Comparison of ENCODE assay signal across 10 mouse cellular contexts in the genomic region with DNA sequence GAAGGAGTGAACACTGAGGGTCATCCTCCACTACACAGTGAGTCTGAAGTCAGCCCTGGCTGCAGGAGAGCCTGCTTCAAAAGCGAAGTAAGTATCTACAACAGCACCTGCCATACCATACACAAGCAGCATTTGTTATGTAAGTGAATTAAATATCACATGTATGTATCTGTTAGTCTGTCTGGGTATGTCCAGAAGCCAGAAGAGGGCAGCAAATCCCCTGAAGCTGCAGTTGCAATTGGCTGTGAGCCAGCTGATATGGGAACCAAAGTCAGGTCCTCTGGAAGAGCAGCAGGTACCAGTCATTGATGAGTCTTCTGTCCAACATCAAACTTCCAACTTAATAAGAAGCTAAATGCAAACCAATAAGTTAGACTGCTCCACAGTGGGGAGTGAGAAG.
A peak's percentile ranks its signal among the peaks of the same experiment; 100 is the strongest.
DNase-seq lines count a peak whose midpoint lies in the region; ATAC-seq and TF ChIP-seq lines count a peak whose summit lies in the region.
"Had no signal": no experiment of that assay in that cellular context is flagged by ENCODE, and none has a peak within 500 bp of the region (broad histone marks: within the 10 kb centered on the region; RNA-seq: fewer than 3 reads in every experiment).

No protein-coding gene starts in this region.

- H3K9ac ChIP-seq in heart, adult 2 months (ENCODE audit: low read depth, low read length), result no peak overlapping the region
- no peak overlapping the region for H3K9ac ChIP-seq in liver, postnatal 0 days (replicated peaks)
- H3K9ac ChIP-seq in liver, embryonic 12.5 days, result no peak overlapping the region
- H3K9ac ChIP-seq in CH12.LX (ENCODE audit: insufficient read depth, low read depth), result no peak overlapping the region

- DNase-seq in heart, adult 2 months, result no peak
- no peak for DNase-seq in heart, postnatal 14 days
- DNase-seq in liver, postnatal 0 days, result no peak
- no peak for DNase-seq in CH12.LX (ENCODE audit: extremely low read depth)
- no peak for DNase-seq in right cerebral cortex, postnatal 36 days (ENCODE audit: low spot score in 2 of 2)
- no peak for DNase-seq in left cerebral cortex, postnatal 4 days
- DNase-seq: gastrocnemius, postnatal 10 days had no signal

- no peak overlapping the region for H3K27ac ChIP-seq in heart, adult 2 months
- no peak overlapping the region for H3K27ac ChIP-seq in liver, postnatal 0 days (ENCODE audit: low read depth)
- H3K27ac ChIP-seq in liver, embryonic 12.5 days, result no peak overlapping the region
- no peak overlapping the region for H3K27ac ChIP-seq in CH12.LX (ENCODE audit: insufficient read depth, low read depth)
- no peak overlapping the region for H3K27ac ChIP-seq in bone marrow macrophage, adult 2 months (ENCODE audit: insufficient read depth, low read depth, low read length)

- peaks cover 3% of the 10 kb centered on the region for H3K4me1 ChIP-seq in heart, adult 2 months (ENCODE audit: control insufficient read depth, insufficient read depth, low read length)
- no peaks in the 10 kb centered on the region; the same call in 1 of the 2 replicates for H3K4me1 ChIP-seq in liver, postnatal 0 days (ENCODE audit: insufficient read depth)
- H3K4me1 ChIP-seq in liver, embryonic 12.5 days, result no peaks in the 10 kb centered on the region
- peaks cover 2 to 31% of the 10 kb centered on the region in 2 experiments; a peak in 3 of 4 replicates for H3K4me1 ChIP-seq in CH12.LX (ENCODE audit: control insufficient read depth in 1 of 2, insufficient read depth in 2 of 2)
- peaks cover 9% of the 10 kb centered on the region for H3K4me1 ChIP-seq in bone marrow macrophage, adult 2 months (ENCODE audit: control insufficient read depth, insufficient read depth, low read length)

- TF ChIP-seq EP300 in heart, adult 2 months (IDR thresholded peaks at IDR 0.05; ENCODE audit: insufficient read depth, low read depth, low read length), result no peak
- TF ChIP-seq EP300 in liver, postnatal 0 days (IDR thresholded peaks at IDR 0.05; ENCODE audit: low read depth), result no peak
- TF ChIP-seq EP300 in CH12.LX (IDR thresholded peaks at IDR 0.05; ENCODE audit: low read length), result no peak

- H3K36me3 ChIP-seq in heart, adult 2 months (ENCODE audit: control insufficient read depth, insufficient read depth, low read length), result peaks cover 2% of the 10 kb centered on the region; the same call in 1 of the 2 replicates
- no peaks in the 10 kb centered on the region for H3K36me3 ChIP-seq in liver, postnatal 0 days (replicated peaks; ENCODE audit: insufficient read depth, low read length)
- H3K36me3 ChIP-seq in liver, embryonic 12.5 days, result no peaks in the 10 kb centered on the region
- peaks cover 0 to 5% of the 10 kb centered on the region in 2 experiments for H3K36me3 ChIP-seq in CH12.LX (replicated peaks in 1 of 2; ENCODE audit: control insufficient read depth in 1 of 2, insufficient read depth in 1 of 2, low read length in 1 of 2)

- no peaks in the 10 kb centered on the region for H3K9me3 ChIP-seq in liver, postnatal 0 days (ENCODE audit: low read length)
- H3K9me3 ChIP-seq in liver, embryonic 12.5 days (replicated peaks), result no peaks in the 10 kb centered on the region
- peaks cover 5% of the 10 kb centered on the region for H3K9me3 ChIP-seq in CH12.LX (replicated peaks; ENCODE audit: low read length)

- no peak for ATAC-seq in liver, postnatal 0 days
- no peak for ATAC-seq in liver, embryonic 12.5 days
- ATAC-seq: midbrain, embryonic 16.5 days had no signal

- H3K79me2 ChIP-seq in heart, adult 2 months (replicated peaks; ENCODE audit: control insufficient read depth, insufficient read depth, low read length), result peaks cover 8% of the 10 kb centered on the region
- no peaks in the 10 kb centered on the region for H3K79me2 ChIP-seq in CH12.LX (replicated peaks; ENCODE audit: control insufficient read depth, extremely low read depth, insufficient read depth, poor library complexity, severe bottlenecking)

- in situ Hi-C loops in CH12.LX (cut with MboI; ENCODE audit: low pct_ligation_motif_present, low pct_unique_long_range_greater_than_20kb, low sequenced_read_pairs), result no loop called here

- TF ChIP-seq POLR2A in heart, adult 2 months (IDR thresholded peaks at IDR 0.05; ENCODE audit: insufficient read depth, low read depth, low read length), result no peak
- TF ChIP-seq POLR2A in CH12.LX (IDR thresholded peaks at IDR 0.05; ENCODE audit: low read depth, low read length), result no peak
- no peak for TF ChIP-seq POLR2A in bone marrow macrophage, adult 2 months (IDR thresholded peaks at IDR 0.05; ENCODE audit: borderline replicate concordance, low read depth, low read length)

- dilution Hi-C loops in CH12.LX (cut with MboI; ENCODE audit: extremely low pct_ligation_motif_present, extremely low pct_unique_long_range_greater_than_20kb, low sequenced_read_pairs), result no loop called here

- peak; percentile 50 for TF ChIP-seq CTCF in heart, adult 2 months (IDR thresholded peaks at IDR 0.05)
- peak; percentile 42 for TF ChIP-seq CTCF in liver, postnatal 0 days (IDR thresholded peaks at IDR 0.05; ENCODE audit: low read depth)
- peak in 1 of 2 experiments; percentile 35; a peak in 1 of 4 replicates for TF ChIP-seq CTCF in CH12.LX (conservative IDR thresholded peaks at IDR 0.05 in 1 of 2, IDR thresholded peaks at IDR 0.05 in 1 of 2; ENCODE audit: low read depth in 2 of 2, low read length in 2 of 2)
- TF ChIP-seq CTCF in bone marrow macrophage, adult 2 months (IDR thresholded peaks at IDR 0.05; ENCODE audit: low read depth, low read length), result peak; percentile 33; the same call in 1 of the 2 replicates

- no peak overlapping the region for H3K4me3 ChIP-seq in heart, adult 2 months
- H3K4me3 ChIP-seq in liver, postnatal 0 days (ENCODE audit: low read depth, low read length), result no peak overlapping the region
- H3K4me3 ChIP-seq in liver, embryonic 12.5 days, result no peak overlapping the region
- no peak overlapping the region for H3K4me3 ChIP-seq in CH12.LX (replicated peaks in 1 of 3; ENCODE audit: low read depth in 2 of 3, low read length in 2 of 3, poor library complexity in 1 of 3)
- no peak overlapping the region for H3K4me3 ChIP-seq in bone marrow macrophage, adult 2 months (ENCODE audit: insufficient read depth, low read length)

- intact Hi-C loops in heart, adult 2 months (cut with DNase I), result no loop called here
- intact Hi-C loops in heart, postnatal 14 days (cut with DNase I), result no loop called here
- intact Hi-C loops in left cerebral cortex, postnatal 4 days (cut with DNase I), result no loop called here

- H3K27me3 ChIP-seq in heart, adult 2 months (ENCODE audit: control insufficient read depth, insufficient read depth, low read length), result no peaks in the 10 kb centered on the region
- no peaks in the 10 kb centered on the region for H3K27me3 ChIP-seq in liver, postnatal 0 days (ENCODE audit: insufficient read depth, low read length)
- H3K27me3 ChIP-seq in liver, embryonic 12.5 days (replicated peaks), result no peaks in the 10 kb centered on the region
- no peaks in the 10 kb centered on the region for H3K27me3 ChIP-seq in CH12.LX (replicated peaks)

- peak; percentile 42 for TF ChIP-seq RAD21 in CH12.LX (IDR thresholded peaks at IDR 0.05; ENCODE audit: low read depth, low read length)

- H3K4me2 ChIP-seq in liver, postnatal 0 days (ENCODE audit: low read depth, low read length), result no peak overlapping the region
- no peak overlapping the region for H3K4me2 ChIP-seq in liver, embryonic 12.5 days
- no peak overlapping the region for H3K4me2 ChIP-seq in CH12.LX (ENCODE audit: insufficient read depth, low read depth, poor library complexity, severe bottlenecking)

- 91% methylated on average over 1 of the region's 1 CpGs for WGBS in heart, adult 2 months
- 85% methylated on average over 1 of the region's 1 CpGs for WGBS in liver, postnatal 0 days (ENCODE audit: insufficient replicate concordance)
- WGBS in liver, embryonic 12.5 days (ENCODE audit: insufficient replicate concordance), result 78% methylated on average over 1 of the region's 1 CpGs

TF ChIP-seq in CH12.LX, 34 proteins besides CTCF, POLR2A, EP300 and RAD21:
- no peak for TF ChIP-seq POLR2AphosphoS2 (IDR thresholded peaks at IDR 0.05; ENCODE audit: low read depth, low read length)
- TF ChIP-seq MAX (IDR thresholded peaks at IDR 0.05; ENCODE audit: low read length), result no peak
- TF ChIP-seq SMC3 (IDR thresholded peaks at IDR 0.05; ENCODE audit: low read depth, low read length), result peak; percentile 32; the same call in 1 of the 2 replicates
- TF ChIP-seq NRF1 (IDR thresholded peaks at IDR 0.05; ENCODE audit: low read depth, low read length), result no peak
- no peak for TF ChIP-seq ZNF384 (IDR thresholded peaks at IDR 0.05; ENCODE audit: low read depth, low read length)
